Mouse (Mus musculus): Measurements from ENCODE around the gene Tm4sf5. TPM values are rescaled to one million over a fixed set of nuclear protein-coding genes. Genes with fewer than 3 reads are reported as not detected.
A peak's percentile ranks its signal among the peaks of the same experiment; 100 is the strongest.

Tm4sf5 gene
- polyA plus RNA-seq, 1 experiment from 2014 or later, result 5.6 TPM

DNA sequence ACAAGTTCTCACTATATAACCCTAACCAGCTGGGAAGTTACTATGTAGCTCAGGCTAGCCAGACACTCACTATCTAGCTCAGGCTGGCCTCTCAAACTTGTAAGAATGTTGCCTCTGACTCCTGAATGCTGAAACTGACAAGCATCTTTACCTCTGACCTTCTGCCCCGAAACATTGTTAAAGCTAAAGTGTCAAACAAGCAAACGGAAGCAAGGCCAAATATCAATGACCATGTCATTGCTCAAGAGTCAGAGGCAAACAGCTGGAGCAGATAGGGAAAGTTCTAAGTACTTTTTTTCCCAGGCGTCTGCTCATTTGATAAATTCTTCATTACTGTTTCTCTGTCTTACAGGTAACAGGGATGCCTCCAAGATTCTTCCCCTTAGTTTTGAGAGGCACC, 3.0 kb upstream of the Tm4sf5 start:
- no peak for ATAC-seq (replicated peaks; ENCODE audit: extremely low read depth, insufficient read depth, low FRiP score)
- Histone ChIP-seq H3K4me2 (ENCODE audit: low read depth, low read length) (no peak overlapping the region), H3K36me3 (ENCODE audit: control insufficient read depth, insufficient read depth) (no peaks in the 10 kb centered on the region), H3K9me3 (replicated peaks; ENCODE audit: control insufficient read depth, low read length) (no peaks in the 10 kb centered on the region), H3K27ac (ENCODE audit: low read length) (no peak overlapping the region), H3K4me1 (ENCODE audit: control insufficient read depth, insufficient read depth, low read length) (no peaks in the 10 kb centered on the region), H3K27me3 (ENCODE audit: control insufficient read depth, insufficient read depth, low read length) (no peaks in the 10 kb centered on the region), H3K4me3 (ENCODE audit: low read length) (no peak overlapping the region), H3K9ac (ENCODE audit: low read length) (no peak overlapping the region)
- 43% methylated on average over 3 of the region's 3 CpGs for WGBS

DNA sequence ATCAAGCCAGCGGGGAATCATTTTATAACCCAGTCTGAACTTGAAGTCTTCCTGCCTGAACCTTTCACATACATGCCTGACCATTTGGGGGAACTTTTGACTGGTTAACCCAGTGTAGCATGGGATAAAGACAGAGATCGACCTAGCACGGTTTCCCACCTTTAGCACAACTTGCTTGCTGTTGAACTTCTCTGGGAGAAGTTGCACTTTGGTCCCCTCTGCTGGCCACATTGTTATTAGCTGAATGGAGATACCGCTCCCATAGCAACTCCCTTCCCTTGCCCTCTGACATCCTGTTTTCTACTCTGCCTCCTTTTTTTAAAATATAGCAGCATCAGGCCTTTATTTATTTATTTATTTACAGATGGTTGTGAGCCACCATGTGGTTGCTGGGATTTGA, 1.3 kb downstream of the Tm4sf5 start:
- Histone ChIP-seq H3K27me3 (ENCODE audit: control insufficient read depth, insufficient read depth, low read length) (peaks cover 14% of the 10 kb centered on the region), H3K27ac (ENCODE audit: low read length) (no peak overlapping the region), H3K36me3 (ENCODE audit: control insufficient read depth, insufficient read depth) (no peaks in the 10 kb centered on the region), H3K4me1 (ENCODE audit: control insufficient read depth, insufficient read depth, low read length) (0 out of 2 replicates have a peak, but pooled peaks cover 4% of the 10 kb centered on the region), H3K4me3 (ENCODE audit: low read length) (no peak overlapping the region), H3K9ac (ENCODE audit: low read length) (no peak overlapping the region), H3K4me2 (ENCODE audit: low read depth, low read length) (no peak overlapping the region), H3K9me3 (replicated peaks; ENCODE audit: control insufficient read depth, low read length) (no peaks in the 10 kb centered on the region)
- WGBS, result 23% methylated on average over 4 of the region's 4 CpGs
- ATAC-seq (replicated peaks; ENCODE audit: extremely low read depth, insufficient read depth, low FRiP score), result peak; percentile 58

- H3K27ac ChIP-seq (ENCODE audit: low read length), result no peak overlapping the region
- no peaks in the 10 kb centered on the region for H3K9me3 ChIP-seq (replicated peaks; ENCODE audit: control insufficient read depth, low read length)
- H3K36me3 ChIP-seq (ENCODE audit: control insufficient read depth, insufficient read depth), result no peaks in the 10 kb centered on the region
- H3K4me3 ChIP-seq (ENCODE audit: low read length), result no peak overlapping the region
- H3K27me3 ChIP-seq (ENCODE audit: control insufficient read depth, insufficient read depth, low read length), result peaks cover 14% of the 10 kb centered on the region
- 0 out of 2 replicates have a peak, but pooled peaks cover 4% of the 10 kb centered on the region for H3K4me1 ChIP-seq (ENCODE audit: control insufficient read depth, insufficient read depth, low read length)
- no peak for ATAC-seq (replicated peaks; ENCODE audit: extremely low read depth, insufficient read depth, low FRiP score)
- WGBS, result 61% methylated on average over 7 of the region's 7 CpGs
- H3K9ac ChIP-seq (ENCODE audit: low read length), result no peak overlapping the region
- H3K4me2 ChIP-seq (ENCODE audit: low read depth, low read length), result no peak overlapping the region
Observed at GRCm38 (mm10) chr11:70506962-70507515, 2.0 kb downstream of the Tm4sf5 start.

DNA sequence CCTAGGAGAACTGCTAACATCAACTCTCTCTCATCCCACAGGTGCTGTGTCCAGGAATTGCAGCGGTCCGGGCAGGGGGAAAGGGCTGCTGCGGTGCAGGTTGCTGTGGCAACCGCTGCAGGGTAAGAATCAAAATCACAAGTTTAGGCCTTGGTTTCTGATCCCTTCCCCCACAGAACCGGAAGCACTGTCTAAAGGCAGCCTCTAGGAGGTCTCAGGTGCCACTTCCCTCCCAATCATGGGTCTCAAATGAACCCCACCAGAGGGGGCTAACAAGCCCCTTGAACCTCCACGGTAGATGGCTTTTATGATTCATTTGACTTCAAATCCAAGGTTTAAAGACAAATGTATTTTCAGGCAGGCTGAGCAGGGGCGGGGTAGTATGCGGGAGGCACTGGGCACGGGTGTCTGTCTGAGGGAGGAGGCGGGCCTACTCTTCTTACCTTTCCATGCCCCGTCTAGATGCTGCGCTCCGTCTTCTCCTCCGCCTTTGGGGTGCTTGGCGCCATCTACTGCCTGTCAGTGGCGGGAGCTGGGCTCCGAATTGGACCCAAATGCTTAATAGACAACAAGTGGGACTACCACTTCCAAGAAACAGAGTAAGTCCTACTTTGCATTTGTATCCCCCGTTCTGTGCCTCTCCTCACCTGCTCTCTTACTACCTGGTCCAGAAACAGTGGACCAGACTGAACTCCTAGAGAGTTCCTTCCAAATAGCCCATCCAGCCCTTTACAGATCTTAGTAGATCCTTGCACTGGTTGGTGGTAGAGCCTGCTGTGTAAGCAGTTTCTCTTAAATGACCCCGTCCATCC, 4.9 kb downstream of the Tm4sf5 start:
- no peaks in the 10 kb centered on the region for H3K9me3 ChIP-seq (replicated peaks; ENCODE audit: control insufficient read depth, low read length)
- H3K27ac ChIP-seq (ENCODE audit: low read length), result no peak overlapping the region
- 0 out of 2 replicates have a peak, but pooled peaks cover 4% of the 10 kb centered on the region for H3K4me1 ChIP-seq (ENCODE audit: control insufficient read depth, insufficient read depth, low read length)
- peaks cover 14% of the 10 kb centered on the region for H3K27me3 ChIP-seq (ENCODE audit: control insufficient read depth, insufficient read depth, low read length)
- H3K4me3 ChIP-seq (ENCODE audit: low read length), result no peak overlapping the region
- 11% methylated on average over 19 of the region's 19 CpGs for WGBS
- no peaks in the 10 kb centered on the region for H3K36me3 ChIP-seq (ENCODE audit: control insufficient read depth, insufficient read depth)
- H3K4me2 ChIP-seq (ENCODE audit: low read depth, low read length), result 0 out of 2 replicates have a peak overlapping the region, but pooled peaks have one; percentile 23
- ATAC-seq (replicated peaks; ENCODE audit: extremely low read depth, insufficient read depth, low FRiP score), result no peak
- H3K9ac ChIP-seq (ENCODE audit: low read length), result no peak overlapping the region

GRCm38 (mm10) chr11:70511242-70511641, 6.2 kb downstream of the Tm4sf5 start:
- Histone ChIP-seq H3K36me3 (ENCODE audit: control insufficient read depth, insufficient read depth) (no peaks in the 10 kb centered on the region), H3K27me3 (ENCODE audit: control insufficient read depth, insufficient read depth, low read length) (peaks cover 14% of the 10 kb centered on the region), H3K27ac (ENCODE audit: low read length) (no peak overlapping the region), H3K9me3 (replicated peaks; ENCODE audit: control insufficient read depth, low read length) (no peaks in the 10 kb centered on the region), H3K4me3 (ENCODE audit: low read length) (no peak overlapping the region), H3K4me2 (ENCODE audit: low read depth, low read length) (no peak overlapping the region), H3K9ac (ENCODE audit: low read length) (no peak overlapping the region), H3K4me1 (ENCODE audit: control insufficient read depth, insufficient read depth, low read length) (0 out of 2 replicates have a peak, but pooled peaks cover 4% of the 10 kb centered on the region)
- no peak for ATAC-seq (replicated peaks; ENCODE audit: extremely low read depth, insufficient read depth, low FRiP score)
- 66% methylated on average over 2 of the region's 2 CpGs for WGBS

DNA sequence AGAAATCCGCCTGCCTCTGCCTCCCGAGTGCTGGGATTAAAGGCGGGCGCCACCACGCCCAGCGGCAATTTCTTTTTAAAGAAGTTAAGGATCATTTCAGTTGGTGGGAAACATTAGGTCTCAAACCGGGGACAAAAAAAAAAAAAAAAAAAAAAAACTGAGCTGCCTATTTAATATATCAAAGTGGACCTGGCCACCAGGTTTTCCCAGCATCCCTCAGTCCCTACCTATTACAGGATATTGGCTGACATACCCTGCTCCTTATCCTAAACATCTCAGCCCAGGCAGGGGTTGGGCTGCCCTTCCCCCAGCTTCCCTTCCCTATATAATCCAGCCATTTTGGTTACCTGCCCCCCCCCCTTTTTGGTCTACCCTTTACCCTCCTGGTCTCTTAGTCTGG, 6.8 kb downstream of the Tm4sf5 start:
- no peak for ATAC-seq (replicated peaks; ENCODE audit: extremely low read depth, insufficient read depth, low FRiP score)
- no peak overlapping the region for H3K27ac ChIP-seq (ENCODE audit: low read length)
- H3K4me3 ChIP-seq (ENCODE audit: low read length), result no peak overlapping the region
- no peaks in the 10 kb centered on the region for H3K9me3 ChIP-seq (replicated peaks; ENCODE audit: control insufficient read depth, low read length)
- H3K36me3 ChIP-seq (ENCODE audit: control insufficient read depth, insufficient read depth), result no peaks in the 10 kb centered on the region
- H3K27me3 ChIP-seq (ENCODE audit: control insufficient read depth, insufficient read depth, low read length), result peaks cover 14% of the 10 kb centered on the region
- 0 out of 2 replicates have a peak, but pooled peaks cover 4% of the 10 kb centered on the region for H3K4me1 ChIP-seq (ENCODE audit: control insufficient read depth, insufficient read depth, low read length)
- WGBS, result 86% methylated on average over 7 of the region's 7 CpGs
- no peak overlapping the region for H3K9ac ChIP-seq (ENCODE audit: low read length)
- no peak overlapping the region for H3K4me2 ChIP-seq (ENCODE audit: low read depth, low read length)

DNA sequence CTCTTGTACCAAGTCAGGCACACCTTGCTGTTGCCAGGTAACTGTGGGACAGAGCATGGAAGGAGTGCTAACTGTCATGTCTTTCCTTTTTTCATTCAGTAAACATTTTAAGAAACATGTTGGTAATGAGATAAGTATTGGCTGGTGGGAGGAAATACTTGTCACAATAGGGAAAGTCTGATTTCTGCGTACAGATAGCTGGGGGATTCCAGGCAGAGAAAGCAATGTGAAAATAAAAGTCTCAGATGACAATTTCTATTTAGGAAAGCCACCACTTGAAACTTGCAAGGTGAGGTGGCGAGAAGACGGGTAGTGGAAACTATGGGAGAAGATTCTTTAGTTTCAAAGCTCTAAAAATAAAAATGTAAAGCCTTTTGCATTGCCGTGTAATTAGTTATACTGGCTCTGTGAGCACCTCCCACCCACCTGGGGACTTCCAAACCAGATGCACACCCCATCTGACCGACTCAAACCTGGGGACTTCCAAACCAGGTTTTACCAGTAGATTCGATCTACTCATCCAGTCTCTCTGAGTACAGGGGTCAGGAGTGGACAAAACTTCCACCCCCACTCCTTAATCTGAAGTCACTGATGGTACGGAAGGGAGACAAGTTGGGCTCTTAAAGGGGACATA, 7.8 kb downstream of the Tm4sf5 start:
- no peaks in the 10 kb centered on the region for H3K9me3 ChIP-seq (replicated peaks; ENCODE audit: control insufficient read depth, low read length)
- H3K4me2 ChIP-seq (ENCODE audit: low read depth, low read length), result no peak overlapping the region
- H3K36me3 ChIP-seq (ENCODE audit: control insufficient read depth, insufficient read depth), result no peaks in the 10 kb centered on the region
- H3K4me3 ChIP-seq (ENCODE audit: low read length), result no peak overlapping the region
- WGBS, result 67% methylated on average over 7 of the region's 7 CpGs
- H3K27ac ChIP-seq (ENCODE audit: low read length), result no peak overlapping the region
- no peak overlapping the region for H3K9ac ChIP-seq (ENCODE audit: low read length)
- H3K4me1 ChIP-seq (ENCODE audit: control insufficient read depth, insufficient read depth, low read length), result 0 out of 2 replicates have a peak, but pooled peaks cover 4% of the 10 kb centered on the region
- no peak for ATAC-seq (replicated peaks; ENCODE audit: extremely low read depth, insufficient read depth, low FRiP score)
- H3K27me3 ChIP-seq (ENCODE audit: control insufficient read depth, insufficient read depth, low read length), result peaks cover 14% of the 10 kb centered on the region

GRCm38 (mm10) chr11:70513520-70513919, 8.5 kb downstream of the Tm4sf5 start:
- no peak overlapping the region for H3K27ac ChIP-seq (ENCODE audit: low read length)
- no peak overlapping the region for H3K4me2 ChIP-seq (ENCODE audit: low read depth, low read length)
- H3K4me3 ChIP-seq (ENCODE audit: low read length), result no peak overlapping the region
- H3K9me3 ChIP-seq (replicated peaks; ENCODE audit: control insufficient read depth, low read length), result no peaks in the 10 kb centered on the region
- 53% methylated on average over 11 of the region's 11 CpGs for WGBS
- 0 out of 2 replicates have a peak, but pooled peaks cover 4% of the 10 kb centered on the region for H3K4me1 ChIP-seq (ENCODE audit: control insufficient read depth, insufficient read depth, low read length)
- H3K9ac ChIP-seq (ENCODE audit: low read length), result no peak overlapping the region
- H3K27me3 ChIP-seq (ENCODE audit: control insufficient read depth, insufficient read depth, low read length), result peaks cover 14% of the 10 kb centered on the region
- ATAC-seq (replicated peaks; ENCODE audit: extremely low read depth, insufficient read depth, low FRiP score), result no peak
- no peaks in the 10 kb centered on the region for H3K36me3 ChIP-seq (ENCODE audit: control insufficient read depth, insufficient read depth)

GRCm38 (mm10) chr11:70514288-70514687, 9.2 kb downstream of the Tm4sf5 start, which contains the start of gene Vmo1:
Gene Vmo1 (minus strand): TSS chr11:70514616.
- Histone ChIP-seq H3K27ac (ENCODE audit: low read length) (no peak within 1 kb of the TSS), H3K9ac (ENCODE audit: low read length) (no peak within 1 kb of the TSS), H3K4me3 (ENCODE audit: low read length) (no peak within 1 kb of the TSS), H3K4me2 (ENCODE audit: low read depth, low read length) (no peak within 1 kb of the TSS), H3K9me3 (replicated peaks; ENCODE audit: control insufficient read depth, low read length) (no peaks in the 10 kb centered on the region), H3K27me3 (ENCODE audit: control insufficient read depth, insufficient read depth, low read length) (peaks cover 9% of the 10 kb centered on the region), H3K36me3 (ENCODE audit: control insufficient read depth, insufficient read depth) (no peaks in the 10 kb centered on the region), H3K4me1 (ENCODE audit: control insufficient read depth, insufficient read depth, low read length) (0 out of 2 replicates have a peak, but pooled peaks cover 4% of the 10 kb centered on the region)
- WGBS, result 85% methylated on average over 7 of the region's 7 CpGs
- no peak for ATAC-seq (replicated peaks; ENCODE audit: extremely low read depth, insufficient read depth, low FRiP score)
